Mouse (Mus musculus): ENCODE data around the gene Map3k13.
"Not testable (repeated sequence)": the region's sequence is repeated elsewhere in the genome, so short reads cannot be mapped to it uniquely, and the experiment has no call there.

Map3k13 gene

DNA sequence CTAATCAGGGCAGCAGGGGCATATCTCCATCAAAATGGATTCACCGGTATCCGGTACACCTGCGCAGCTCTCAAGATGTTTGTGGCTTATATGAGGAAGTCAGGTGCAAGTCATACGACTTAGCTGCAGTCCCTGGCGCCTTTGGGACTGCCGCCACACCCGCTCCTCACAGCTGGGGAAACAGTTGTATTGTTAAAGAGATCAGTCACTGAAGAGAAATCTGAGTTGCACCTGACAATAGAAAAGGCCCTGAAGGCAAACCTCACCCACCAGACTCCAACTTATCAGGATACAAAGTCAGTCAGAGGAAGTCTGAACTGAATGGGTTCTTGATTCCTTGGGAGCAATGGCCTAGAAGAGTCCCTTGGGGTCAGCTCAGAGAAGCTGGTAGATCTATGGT, 13.6 kb downstream of the Map3k13 start:
- not testable (repeated sequence) for DNase-seq (ENCODE audit: low spot score in 2 of 2)

- DNase-seq (ENCODE audit: low spot score in 2 of 2) = no peak
Observed at GRCm38 (mm10) chr16:21813164-21813834, 19.2 kb downstream of the Map3k13 start.

DNA sequence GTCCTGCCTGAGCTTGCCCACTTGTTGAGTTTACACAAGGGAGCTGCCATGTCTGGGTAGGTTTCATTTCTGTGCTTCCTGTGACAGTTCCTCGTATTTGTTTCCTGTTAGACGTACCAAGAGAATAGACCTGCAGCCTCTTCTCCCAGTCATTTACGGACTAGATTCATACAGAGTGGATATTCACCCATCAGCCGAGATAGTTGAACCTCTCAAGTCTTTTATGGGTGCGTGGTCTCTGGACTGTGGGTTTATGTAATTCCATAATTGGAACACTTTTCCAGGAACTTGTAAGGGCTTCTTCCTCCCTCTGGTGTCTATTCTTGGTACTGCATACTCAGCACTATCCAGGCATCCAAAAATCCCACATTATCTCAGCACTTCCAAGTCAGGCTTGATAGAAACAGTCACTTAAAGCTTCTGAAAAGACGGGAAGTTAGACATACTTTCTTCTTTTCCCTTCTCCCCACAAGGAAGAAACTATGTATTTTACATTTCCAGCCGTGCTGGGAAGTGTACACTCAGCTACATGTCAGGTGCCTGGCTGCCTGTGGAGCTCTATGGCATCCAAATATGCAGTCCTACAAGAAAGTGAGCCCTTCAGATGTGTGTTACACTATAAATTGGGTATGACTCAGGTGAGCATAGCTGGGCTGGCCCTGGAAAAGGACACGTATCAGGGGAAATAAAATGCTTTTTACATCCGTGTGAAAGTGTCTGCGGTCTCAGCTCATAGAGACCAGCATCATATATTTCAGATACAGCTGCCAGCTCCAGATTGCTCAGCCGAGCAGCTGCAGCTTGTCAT, 20.9 kb downstream of the Map3k13 start:
- DNase-seq (ENCODE audit: low spot score in 2 of 2) = no peak

DNA sequence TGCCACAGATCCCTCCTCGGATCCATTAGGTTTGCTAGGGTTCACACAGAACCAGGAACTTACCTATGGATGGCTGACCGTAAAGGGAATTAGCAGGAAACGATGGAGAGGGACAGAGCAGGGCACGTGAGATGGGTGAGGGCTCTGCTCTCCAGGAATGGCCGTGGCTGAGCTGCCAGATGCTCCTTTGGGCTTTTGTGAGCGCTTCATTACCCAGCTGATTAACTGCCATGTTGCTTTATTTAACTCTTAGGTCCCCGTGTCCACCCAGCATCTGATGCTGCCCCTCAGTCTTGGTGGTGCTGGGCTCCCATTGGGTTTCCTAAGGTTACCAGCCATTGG, 21.5 kb downstream of the Map3k13 start:
- DNase-seq (ENCODE audit: low spot score in 2 of 2) = no peak

GRCm38 (mm10) chr16:21818132-21818531, 24.0 kb downstream of the Map3k13 start:
- peak in 1 of 2 experiments; percentile 35 for DNase-seq (ENCODE audit: low spot score in 2 of 2)

- no peak for DNase-seq (ENCODE audit: low spot score in 2 of 2)
Observed at GRCm38 (mm10) chr16:21818629-21819028, 24.5 kb downstream of the Map3k13 start.

DNA sequence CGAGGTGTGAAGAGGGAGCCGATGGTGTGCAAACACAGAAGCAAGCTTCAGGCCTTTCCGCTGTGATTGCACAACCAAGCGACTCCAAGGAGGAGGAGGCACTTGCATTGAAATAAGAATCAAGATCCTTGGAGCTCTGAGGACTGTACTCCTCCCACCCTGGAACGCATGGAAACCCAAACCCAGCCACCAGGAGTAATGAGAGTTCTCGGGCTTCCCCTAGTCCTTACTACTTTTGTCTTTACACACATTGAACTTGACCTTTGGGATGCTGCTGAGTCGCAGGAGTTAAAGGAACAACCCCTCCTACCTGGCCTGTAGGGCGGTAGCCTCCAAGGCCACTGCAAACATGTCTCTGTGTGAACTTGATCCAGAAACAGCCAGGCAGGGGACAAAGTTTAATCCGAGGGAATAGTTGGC, 31.5 kb downstream of the Map3k13 start:
- DNase-seq (ENCODE audit: low spot score in 2 of 2) = no peak

DNA sequence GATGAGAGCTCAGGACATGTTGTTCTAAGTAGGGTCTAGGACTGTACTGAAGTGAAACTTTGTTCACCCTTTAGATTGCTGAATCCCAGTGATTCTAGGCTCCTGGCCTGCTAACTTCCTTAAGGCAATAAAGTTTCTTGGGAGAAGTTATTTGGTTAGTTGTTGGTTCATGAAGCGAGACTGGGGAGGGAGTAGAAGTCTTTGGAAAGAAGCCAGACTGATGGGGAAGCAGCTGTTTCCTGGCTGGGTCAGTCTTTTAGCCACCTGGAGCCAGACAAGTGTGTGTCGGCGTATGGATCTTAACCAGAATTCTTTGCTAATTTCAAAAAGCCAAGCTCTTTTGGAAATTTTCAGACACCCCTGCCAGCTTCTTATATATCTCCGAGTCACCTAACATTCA, 33.0 kb downstream of the Map3k13 start:
- no peak for DNase-seq (ENCODE audit: low spot score in 2 of 2)

DNA sequence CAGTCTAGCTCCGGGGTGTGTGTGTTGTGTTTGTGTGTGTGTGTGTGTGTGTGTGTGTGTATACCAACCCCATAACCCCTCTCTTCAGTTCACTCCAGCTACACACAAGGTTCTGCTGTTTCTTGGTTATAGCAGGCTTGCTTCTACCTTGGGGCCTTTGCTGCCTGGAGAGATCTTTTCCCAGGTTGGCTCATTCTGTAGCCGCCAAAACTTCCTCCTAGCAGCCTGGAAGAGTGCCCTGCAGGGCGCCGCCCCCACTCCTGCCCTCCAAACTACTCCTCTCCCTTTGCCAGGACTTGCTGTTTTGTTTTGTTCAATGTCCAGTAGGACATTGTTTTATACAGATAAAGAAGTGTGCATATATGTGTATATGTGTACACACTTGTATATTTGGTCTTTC, 33.4 kb downstream of the Map3k13 start:
- DNase-seq (ENCODE audit: low spot score in 2 of 2) = no peak

DNA sequence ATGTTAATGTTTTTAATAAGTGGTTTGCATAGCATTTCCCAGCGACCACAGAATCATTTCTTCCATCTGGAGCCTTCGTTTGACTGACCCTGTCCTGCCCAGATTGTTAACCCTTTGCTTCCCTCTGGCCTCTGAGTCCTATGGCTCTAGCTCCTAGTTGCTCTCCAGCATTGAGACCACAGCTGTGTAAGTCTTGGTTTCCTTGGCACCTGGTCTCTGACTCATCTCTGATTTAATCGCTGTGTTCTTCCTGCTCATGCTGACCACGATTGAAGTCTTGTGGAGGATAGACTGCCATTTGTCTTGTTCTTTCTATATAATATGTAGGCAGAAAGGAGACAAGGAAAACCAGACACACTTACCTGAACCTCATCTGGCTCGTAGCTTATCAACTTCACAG, 35.6 kb downstream of the Map3k13 start:
- DNase-seq (ENCODE audit: low spot score in 2 of 2) = no peak

DNA sequence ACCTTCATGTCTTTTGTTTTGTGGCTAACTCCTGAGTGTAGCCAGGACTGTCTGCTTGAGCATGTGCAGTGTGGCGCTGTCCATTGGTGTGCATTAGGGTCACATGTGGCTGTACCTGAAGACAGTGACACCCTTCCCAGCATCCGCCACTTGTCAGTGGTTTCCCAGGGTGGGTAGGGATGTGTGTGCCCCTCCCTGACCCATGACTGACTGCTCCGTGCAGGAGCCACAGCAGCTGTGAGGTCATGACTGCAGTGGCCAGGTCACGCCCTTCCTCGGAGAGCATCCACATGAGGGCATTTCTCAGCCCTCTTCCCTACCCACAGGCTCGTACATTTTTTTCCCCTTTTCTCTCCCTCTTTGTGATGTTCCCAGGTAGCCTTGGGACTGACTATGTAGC, 36.6 kb downstream of the Map3k13 start:
- DNase-seq (ENCODE audit: low spot score in 2 of 2) = no peak

DNA sequence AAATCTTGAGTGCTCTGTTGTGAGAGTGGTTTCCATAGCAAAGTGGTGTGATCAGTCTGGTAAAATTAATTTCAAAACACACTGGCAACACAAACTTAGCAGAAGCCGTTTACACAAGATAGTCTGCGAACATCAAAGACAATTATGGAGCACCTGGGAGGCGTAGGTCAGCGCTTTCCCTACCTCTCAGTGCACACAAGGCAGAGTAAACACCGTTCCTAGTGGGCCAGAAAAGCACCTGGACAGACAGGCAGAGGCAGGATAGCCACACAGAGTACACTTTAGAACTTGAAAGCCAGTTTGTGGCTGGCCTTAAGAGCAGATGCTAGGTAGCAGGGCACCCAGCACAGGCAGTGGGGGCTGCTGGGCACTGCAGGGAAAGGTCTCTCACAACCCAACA, 37.6 kb downstream of the Map3k13 start:
- DNase-seq (ENCODE audit: low spot score in 2 of 2) = no peak

DNA sequence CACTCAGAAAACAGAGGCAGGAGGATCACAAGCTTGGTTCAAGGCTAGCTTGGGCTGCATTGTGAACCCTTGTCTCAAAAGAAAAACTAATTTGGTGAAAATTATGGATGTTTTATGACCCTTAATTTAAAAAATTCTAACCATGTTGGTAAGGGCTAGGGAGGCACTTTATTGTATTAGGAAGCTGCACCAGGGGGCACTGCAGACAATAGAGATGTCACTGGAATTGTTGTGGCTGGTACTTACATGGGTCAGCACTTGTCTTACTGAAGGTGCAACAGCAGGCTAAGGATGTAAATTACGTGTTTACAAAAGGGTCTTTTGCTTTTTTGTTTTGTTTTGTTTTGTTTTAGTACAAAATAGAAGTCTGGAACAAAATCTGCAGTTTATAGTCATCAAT, 39.3 kb downstream of the Map3k13 start:
- no peak for DNase-seq (ENCODE audit: low spot score in 2 of 2)

DNA sequence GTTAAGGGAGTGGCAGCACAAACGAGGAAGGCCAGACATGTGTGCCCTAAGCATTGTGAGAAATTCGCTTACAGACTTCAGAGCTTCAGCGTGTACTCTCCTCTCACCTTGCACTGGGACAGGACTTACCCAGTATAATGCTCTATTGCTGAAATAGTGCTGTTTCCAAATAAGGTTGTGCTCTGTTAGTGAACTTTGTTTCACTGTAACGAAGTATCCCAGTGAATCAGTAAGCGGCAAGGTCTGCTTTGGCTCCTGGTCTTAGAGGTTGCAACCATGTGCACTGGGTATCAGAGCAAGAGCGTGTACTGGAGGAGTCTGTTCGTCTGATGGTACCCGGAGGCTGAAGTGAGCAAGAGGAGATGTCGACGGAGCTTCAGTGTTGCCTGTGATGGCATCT, 39.8 kb downstream of the Map3k13 start:
- no peak for DNase-seq (ENCODE audit: low spot score in 2 of 2)

DNA sequence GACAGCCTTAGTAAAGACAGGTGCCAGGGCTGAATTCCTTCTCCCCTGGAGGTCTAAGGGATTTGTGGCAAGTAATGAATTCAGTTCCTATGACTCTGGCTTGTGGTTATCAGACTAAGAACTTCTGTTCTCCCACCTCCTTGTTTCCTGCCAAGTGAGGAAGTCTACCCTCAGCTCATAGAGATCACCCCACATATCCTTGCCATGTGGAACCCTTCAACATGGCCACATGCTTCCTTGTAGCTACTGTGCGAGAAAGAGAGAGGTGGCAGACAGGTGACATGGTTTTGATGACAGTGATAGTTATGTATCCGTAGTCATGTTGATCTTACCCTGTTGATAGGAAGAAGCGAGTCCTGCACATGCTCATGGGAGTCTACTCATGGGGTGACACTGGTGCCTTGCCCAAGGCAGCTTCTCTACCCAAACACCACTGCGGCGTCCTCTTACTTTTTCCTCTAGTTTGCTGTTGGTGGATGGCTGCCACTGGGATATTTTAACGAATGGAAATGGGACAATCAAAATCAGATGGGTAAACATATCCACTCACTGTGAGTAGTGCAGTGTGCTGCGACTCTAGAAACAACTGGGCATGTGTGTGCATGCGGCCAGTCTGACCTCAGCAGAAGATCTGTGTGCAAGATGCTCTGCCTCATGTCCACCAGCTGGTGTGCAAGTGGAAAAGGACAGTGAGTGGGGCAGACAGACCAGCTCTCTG, 40.9 kb downstream of the Map3k13 start:
- DNase-seq (ENCODE audit: low spot score in 2 of 2) = no peak

DNA sequence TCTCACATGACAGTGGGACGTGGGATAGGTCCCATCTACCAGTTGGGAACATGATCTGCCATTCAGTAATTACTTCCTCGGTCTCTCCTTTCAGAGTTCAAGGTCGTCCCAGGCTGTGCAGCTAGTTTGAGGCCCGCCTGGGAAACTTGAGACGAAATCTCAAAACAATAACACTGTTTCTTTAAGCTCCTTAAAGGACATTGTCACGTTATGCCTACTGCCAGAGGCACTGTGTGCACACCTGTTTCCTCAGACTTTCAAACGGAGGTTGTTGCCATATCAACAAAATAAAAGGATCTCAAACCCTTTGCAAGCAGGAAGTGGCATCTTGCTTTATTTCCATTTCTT, 41.4 kb downstream of the Map3k13 start:
- DNase-seq (ENCODE audit: low spot score in 2 of 2) = no peak

DNA sequence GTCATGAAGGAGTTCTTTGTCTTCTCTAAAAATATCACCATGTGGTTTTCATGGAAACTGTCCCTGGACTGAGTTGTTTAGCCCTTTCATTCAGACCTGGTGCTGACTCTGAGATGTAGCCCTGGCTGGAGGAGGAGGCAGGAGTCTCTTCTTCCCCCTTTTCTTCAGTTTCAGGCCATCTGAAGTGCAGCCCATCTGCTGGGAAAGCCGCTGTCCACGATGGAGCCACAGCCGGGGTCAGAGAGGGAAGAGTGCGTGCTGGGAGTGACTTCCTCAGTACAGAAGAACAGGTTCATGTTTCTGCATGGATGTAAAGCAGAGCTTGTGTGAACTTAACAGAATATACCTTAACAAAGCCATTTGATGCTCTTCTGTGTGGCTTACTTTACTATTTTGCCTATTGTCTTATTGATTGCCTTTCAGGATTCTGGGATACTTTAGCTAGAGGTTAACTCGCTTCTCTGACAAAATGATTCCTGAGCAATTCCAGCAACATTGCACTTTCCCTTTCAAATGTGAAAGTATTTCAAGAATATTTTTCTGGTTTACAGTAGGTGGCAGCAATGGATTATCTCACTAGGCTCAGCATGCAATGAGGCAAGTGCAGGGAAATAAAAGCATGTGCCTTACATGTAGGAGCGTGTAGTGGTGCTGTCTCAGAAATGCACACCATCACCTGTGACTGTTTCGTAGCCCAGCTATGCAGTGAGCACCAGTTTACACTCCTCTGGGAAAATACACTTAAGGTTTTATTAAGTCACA, 42.3 kb downstream of the Map3k13 start:
- no peak for DNase-seq (ENCODE audit: low spot score in 2 of 2)

GRCm38 (mm10) chr16:21837694-21838093, 43.5 kb downstream of the Map3k13 start:
- DNase-seq (ENCODE audit: low spot score in 2 of 2) = no peak

GRCm38 (mm10) chr16:21845800-21846671, 51.9 kb downstream of the Map3k13 start:
- no peak for DNase-seq (ENCODE audit: low spot score in 2 of 2)

- DNase-seq (ENCODE audit: low spot score in 2 of 2) = no peak
Observed at GRCm38 (mm10) chr16:21848444-21848843, 54.3 kb downstream of the Map3k13 start.

DNA sequence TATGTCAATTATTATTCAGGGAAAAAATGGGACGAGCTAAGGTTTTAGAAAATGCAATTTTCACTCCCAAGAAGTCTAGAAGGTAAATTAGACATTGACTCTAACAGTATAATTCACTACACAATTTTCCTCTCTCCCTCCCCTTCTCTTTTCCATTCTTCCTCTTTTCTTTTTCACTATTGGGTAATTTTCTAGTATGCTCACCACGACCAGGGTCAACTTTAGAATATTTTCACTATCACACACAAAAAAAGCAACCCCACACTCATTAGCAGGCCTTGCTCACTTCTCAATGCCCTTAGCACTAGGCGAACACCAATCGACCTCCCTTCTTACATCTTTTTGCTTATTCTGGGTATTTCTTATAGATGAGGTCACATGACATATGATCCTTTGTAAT, 54.7 kb downstream of the Map3k13 start:
- DNase-seq (ENCODE audit: low spot score in 2 of 2) = no peak
